Mouse (Mus musculus) ES-E14 (cell line): ENCODE measurements around the gene Rcan2. TPM values are rescaled to one million over a fixed set of nuclear protein-coding genes. Genes with fewer than 3 reads are reported as not detected.

ENCODE experiments used
- DNase-seq: peaks from one replicate; pipeline ENCODE4 v3.0.0-alpha.2; 2013; ENCODE audit warnings: low read depth, low spot score
- H3K27ac ChIP-seq: 2 replicates; pipeline ENCODE4 v1.5.1; 2012; ENCODE audit warnings: low read depth, mild to moderate bottlenecking, low read length, moderate library complexity, mixed read lengths; ENCODE audit not compliant: poor library complexity, insufficient read depth, severe bottlenecking
- H3K36me3 ChIP-seq: 2 replicates; pipeline ENCODE4 v1.6.1; 2012; ENCODE audit warnings: mild to moderate bottlenecking, low read length, moderate library complexity, mixed read lengths; ENCODE audit not compliant: control insufficient read depth, poor library complexity, insufficient read depth, severe bottlenecking
- H3K4me1 ChIP-seq, 2 experiments: fragments of 150-350 bp in 1 of 2; sonication (generic) in 1 of 2; 2 replicates each; pipeline ENCODE4 v1.6.1; 2012; ENCODE audit warnings: low read length in 2 of 2, mild to moderate bottlenecking in 1 of 2, mixed read lengths in 1 of 2; ENCODE audit not compliant: control insufficient read depth in 2 of 2, insufficient read depth in 2 of 2, poor library complexity in 1 of 2
- H3K4me3 ChIP-seq, 2 experiments: fragments of 150-350 bp in 1 of 2; sonication (generic) in 1 of 2; 2 replicates each; pipeline ENCODE4 v1.5.1; 2012; ENCODE audit warnings: low read length in 2 of 2, low read depth in 1 of 2, mild to moderate bottlenecking in 1 of 2, mixed read lengths in 1 of 2; ENCODE audit not compliant: insufficient read depth in 1 of 2, poor library complexity in 1 of 2, severe bottlenecking in 1 of 2
- H3K9ac ChIP-seq: 2 replicates; pipeline ENCODE4 v1.6.1; 2012; ENCODE audit warnings: low read depth, mild to moderate bottlenecking, low read length, mixed read lengths; ENCODE audit not compliant: poor library complexity, insufficient read depth, severe bottlenecking
- H3K9me3 ChIP-seq: fragments of 150-350 bp; sonication (generic); 2 replicates; pipeline ENCODE4 v1.6.1; 2012; ENCODE audit warnings: low read depth, mild to moderate bottlenecking, low read length; ENCODE audit not compliant: control insufficient read depth, insufficient read depth
- CHD2 ChIP-seq: IDR thresholded peaks from 2 replicates; pipeline ENCODE4 v1.6.1; 2014; ENCODE audit warnings: mild to moderate bottlenecking, low read depth, low read length, inconsistent platforms
- HCFC1 ChIP-seq: IDR thresholded peaks from 2 replicates; pipeline ENCODE4 v1.6.1; 2012; ENCODE audit warnings: low read length, inconsistent platforms, borderline replicate concordance; ENCODE audit not compliant: insufficient read depth
- MAFK ChIP-seq: IDR thresholded peaks from 2 replicates; pipeline ENCODE4 v1.6.1; 2014; ENCODE audit warnings: mild to moderate bottlenecking, low read depth, low read length, inconsistent platforms; ENCODE audit not compliant: insufficient read depth
- ZC3H11A ChIP-seq: IDR thresholded peaks from 2 replicates; pipeline ENCODE4 v1.6.1; 2012; ENCODE audit warnings: low read depth, mild to moderate bottlenecking, inconsistent platforms, low read length, borderline replicate concordance
- ZNF384 ChIP-seq: IDR thresholded peaks from 2 replicates; pipeline ENCODE4 v1.6.1; 2012; ENCODE audit warnings: low read depth, low read length, inconsistent platforms
- in situ Hi-C, 2 experiments: fragments of 600-800 bp; cut with MboI; formaldehyde crosslinking; loops; one replicate each; pipeline ENCODE4 v1.15.1; 2025; ENCODE audit warnings: low sequenced_read_pairs in 2 of 2, inconsistent platforms in 1 of 2; ENCODE audit not compliant: unreplicated experiment in 2 of 2
- total RNA-seq: library from RNA; depleted of rRNA; stranded (reverse); fragments of 300-350 nt; gene quantifications from 2 replicates; pipeline ENCODE4 v1.2.3, GENCODE M21; 2012

Rcan2 gene
- total RNA-seq, 1 experiment = 0.40 TPM

DNA sequence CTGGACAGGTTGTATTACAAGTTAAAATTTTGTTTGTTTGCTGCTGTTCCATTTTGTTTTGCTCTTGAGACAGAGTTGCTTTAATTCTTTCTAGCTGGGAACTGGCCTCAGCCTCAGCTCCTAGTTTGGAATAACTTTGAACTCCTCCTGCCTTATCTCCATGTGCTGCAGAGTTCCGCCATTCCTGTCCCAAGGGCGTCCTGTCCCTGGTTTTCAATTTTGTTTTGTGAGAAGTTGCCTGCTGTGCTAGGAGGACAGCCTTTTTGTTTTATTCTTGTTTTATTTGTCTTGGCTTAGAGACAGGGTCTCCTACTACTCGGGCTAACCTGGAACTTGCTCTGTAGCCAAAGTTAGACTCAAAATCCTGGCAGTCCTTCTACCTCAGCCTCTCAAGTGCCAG, 26.1 kb downstream of the Rcan2 start:
- no peak overlapping the region for H3K27ac ChIP-seq
- no peak overlapping the region for H3K9ac ChIP-seq
- no peak overlapping the region for H3K4me3 ChIP-seq
- in situ Hi-C loops = no loop called here
- no peaks in the 10 kb centered on the region for H3K9me3 ChIP-seq
- TF ChIP-seq MAFK = no peak
- TF ChIP-seq HCFC1 = no peak
- TF ChIP-seq ZC3H11A = no peak
- no peak for TF ChIP-seq ZNF384
- TF ChIP-seq CHD2 = no peak
- no peaks in the 10 kb centered on the region for H3K36me3 ChIP-seq
- peaks cover 3 to 8% of the 10 kb centered on the region in 2 experiments; a peak in 3 of 4 replicates for H3K4me1 ChIP-seq
- no peak for DNase-seq

GRCm38 (mm10) chr17:43832401-43833124, 31.4 kb downstream of the Rcan2 start:
- DNase-seq = no peak
- no peaks in the 10 kb centered on the region; the same call in 1 of the 2 replicates for H3K36me3 ChIP-seq
- H3K4me1 ChIP-seq = peaks cover 3 to 8% of the 10 kb centered on the region in 2 experiments; a peak in 2 of 4 replicates
- peak overlapping the region; percentile 12 to 55; a peak in 3 of 4 replicates for H3K4me3 ChIP-seq
- in situ Hi-C loops = no loop called here
- TF ChIP-seq MAFK = no peak
- TF ChIP-seq CHD2 = no peak
- TF ChIP-seq HCFC1 = no peak
- no peak for TF ChIP-seq ZC3H11A
- no peak for TF ChIP-seq ZNF384
- no peak overlapping the region for H3K27ac ChIP-seq
- H3K9ac ChIP-seq = no peak overlapping the region
- H3K9me3 ChIP-seq = no peaks in the 10 kb centered on the region

DNA sequence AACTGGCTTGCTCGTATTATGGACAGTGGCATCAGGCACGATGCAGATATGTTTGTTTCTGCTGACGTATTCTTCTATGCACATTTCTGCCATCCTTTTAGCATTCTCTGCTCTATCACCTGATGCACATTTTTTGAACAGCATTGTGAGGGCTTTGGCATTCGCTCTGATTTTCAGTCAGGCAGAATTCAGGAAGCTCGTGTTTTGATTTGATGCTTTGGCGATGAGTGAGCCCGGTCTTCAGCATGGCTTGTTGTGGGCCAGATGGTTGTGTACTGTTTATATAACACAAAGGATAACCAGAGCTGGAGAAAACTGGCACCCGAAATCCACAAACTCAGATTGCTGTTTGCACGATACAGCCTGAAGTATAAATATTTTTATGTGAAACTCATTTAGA, 39.1 kb downstream of the Rcan2 start:
- H3K4me3 ChIP-seq = no peak overlapping the region
- no peak overlapping the region for H3K9ac ChIP-seq
- no peaks in the 10 kb centered on the region for H3K9me3 ChIP-seq
- no peaks in the 10 kb centered on the region for H3K4me1 ChIP-seq
- H3K27ac ChIP-seq = no peak overlapping the region
- no peaks in the 10 kb centered on the region; the same call in 1 of the 2 replicates for H3K36me3 ChIP-seq
- DNase-seq = no peak
- in situ Hi-C loops = no loop called here
- TF ChIP-seq MAFK = no peak
- TF ChIP-seq ZNF384 = no peak

GRCm38 (mm10) chr17:43846714-43847113, 45.6 kb downstream of the Rcan2 start:
- in situ Hi-C loops = no loop called here
- DNase-seq = no peak
- Histone ChIP-seq H3K9ac (no peak overlapping the region), H3K36me3 (no peaks in the 10 kb centered on the region), H3K4me3 (no peak overlapping the region), H3K27ac (no peak overlapping the region), H3K9me3 (no peaks in the 10 kb centered on the region), H3K4me1 (no peaks in the 10 kb centered on the region)
- TF ChIP-seq ZC3H11A (no peak), MAFK (no peak), ZNF384 (no peak), CHD2 (no peak), HCFC1 (no peak)

DNA sequence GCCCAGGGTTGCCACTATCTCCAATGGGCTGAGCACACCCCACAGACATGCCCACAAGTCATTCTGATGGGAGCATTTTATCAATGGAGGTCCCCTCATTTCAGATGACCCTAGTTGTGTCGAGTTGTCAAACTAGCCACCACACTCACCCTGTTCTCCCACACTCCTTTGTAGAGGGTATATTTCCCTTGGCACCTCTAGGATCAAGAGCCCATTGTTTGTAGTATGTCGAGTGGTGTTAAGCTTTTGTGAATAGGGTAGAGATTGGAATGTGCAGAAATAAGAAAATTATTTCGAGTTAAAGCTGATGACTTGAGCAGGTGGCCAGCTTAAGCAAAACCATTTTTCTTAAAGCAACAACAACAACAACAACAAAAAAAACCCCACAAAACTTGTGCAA, 47.8 kb downstream of the Rcan2 start:
- Histone ChIP-seq H3K27ac (no peak overlapping the region), H3K9me3 (no peaks in the 10 kb centered on the region), H3K36me3 (no peaks in the 10 kb centered on the region), H3K4me1 (no peaks in the 10 kb centered on the region), H3K9ac (no peak overlapping the region), H3K4me3 (no peak overlapping the region)
- TF ChIP-seq HCFC1 (no peak), ZC3H11A (no peak), CHD2 (no peak), ZNF384 (no peak), MAFK (no peak)
- in situ Hi-C loops = no loop called here
- DNase-seq = no peak
